Mouse (Mus musculus) lung, adult 2 months (tissue): ENCODE measurements around the gene Slc29a4. TPM values are rescaled to one million over a fixed set of nuclear protein-coding genes. Genes with fewer than 3 reads are reported as not detected.
A peak's percentile ranks its signal among the peaks of the same experiment; 100 is the strongest.

Experiments used
- DNase-seq: peaks from one replicate; pipeline ENCODE4 v3.0.0; 2022
- H3K4me1 ChIP-seq: fragments of 200-500 bp; 2 replicates; pipeline ENCODE4 v1.6.1; 2011; ENCODE audit warnings: low read length; ENCODE audit not compliant: control insufficient read depth, insufficient read depth
- H3K4me3 ChIP-seq: fragments of 200-500 bp; replicated peaks from 2 replicates; pipeline ENCODE3; 2011; ENCODE audit warnings: low read depth, mild to moderate bottlenecking, control low read depth, low read length; ENCODE audit errors: extremely low read depth
- CTCF ChIP-seq: fragments of 200-500 bp; IDR thresholded peaks from 2 replicates; pipeline ENCODE4 v1.5.1; 2011; ENCODE audit warnings: mild to moderate bottlenecking, low read length, control low read depth; ENCODE audit not compliant: insufficient read depth
- POLR2A ChIP-seq: fragments of 200-500 bp; IDR thresholded peaks from 2 replicates; pipeline ENCODE4 v1.6.1; 2011; ENCODE audit warnings: low read depth, mild to moderate bottlenecking, control low read depth, low read length, borderline replicate concordance; ENCODE audit errors: extremely low read depth
- WGBS: fragments of 180-500 bp; shearing (Covaris S2); methylation state at CpG from one replicate; pipeline ENCODE4 v1.1.7; 2018; 5-methylcytosine and 5-hydroxymethylcytosine counted together
- polyA plus RNA-seq: library from polyadenylated mRNA; depleted of rRNA; stranded (reverse); fragments of >200 nt; gene quantifications from 2 replicates; pipeline ENCODE4 v1.2.3, GENCODE M21; 2012

Gene Slc29a4
- polyA plus RNA-seq, 1 experiment: 2.7 TPM

DNA sequence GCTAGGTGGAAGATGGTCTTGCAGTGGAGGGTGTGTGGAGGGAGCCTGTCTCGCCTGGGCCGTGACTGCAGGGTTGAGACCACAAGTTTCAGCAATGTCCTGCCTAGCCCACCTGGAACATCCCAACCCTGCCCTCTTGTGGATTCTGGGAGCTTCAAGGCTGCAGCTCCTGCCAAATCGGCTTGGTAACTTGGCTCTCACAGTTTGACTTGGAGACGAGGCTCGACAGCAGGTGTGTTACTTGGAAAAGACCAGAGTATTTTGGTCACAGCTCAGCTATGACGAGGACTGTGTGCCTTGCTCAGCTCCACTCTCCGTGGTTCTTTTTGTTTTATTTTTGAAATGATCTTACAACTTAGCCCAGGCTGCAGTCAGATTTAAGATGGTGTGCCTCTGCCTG, 22.6 kb upstream of the Slc29a4 start:
- TF ChIP-seq POLR2A (no peak), CTCF (no peak)
- WGBS: 78% methylated on average over 7 of the region's 7 CpGs
- no peak for DNase-seq
- Histone ChIP-seq H3K4me3 (no peak overlapping the region), H3K4me1 (no peaks in the 10 kb centered on the region)

DNA sequence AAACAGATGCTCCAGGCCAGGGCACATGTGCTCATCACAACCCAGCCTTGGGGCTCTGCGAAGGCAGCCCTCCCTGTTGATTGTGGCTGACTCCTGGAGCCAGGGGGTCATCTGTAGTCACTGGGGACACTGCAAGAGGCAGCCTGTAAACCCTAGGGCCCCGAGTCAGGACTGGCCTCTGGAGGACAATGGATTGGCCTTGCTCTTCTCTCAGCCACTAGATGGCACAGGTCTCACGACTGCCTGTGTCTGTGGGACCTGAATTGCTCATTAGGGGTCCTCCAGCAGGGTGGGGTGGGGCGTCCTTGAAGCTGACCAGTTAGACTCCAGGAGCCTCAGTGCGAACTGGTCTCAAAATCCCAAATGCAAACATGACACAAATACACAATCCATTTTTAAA, 19.2 kb upstream of the Slc29a4 start:
- H3K4me1 ChIP-seq: no peaks in the 10 kb centered on the region
- WGBS: 15% methylated on average over 5 of the region's 5 CpGs
- no peak for DNase-seq
- TF ChIP-seq CTCF (0 out of 2 replicates have a peak, but pooled peaks have one; percentile 25), POLR2A (no peak)
- no peak overlapping the region for H3K4me3 ChIP-seq

DNA sequence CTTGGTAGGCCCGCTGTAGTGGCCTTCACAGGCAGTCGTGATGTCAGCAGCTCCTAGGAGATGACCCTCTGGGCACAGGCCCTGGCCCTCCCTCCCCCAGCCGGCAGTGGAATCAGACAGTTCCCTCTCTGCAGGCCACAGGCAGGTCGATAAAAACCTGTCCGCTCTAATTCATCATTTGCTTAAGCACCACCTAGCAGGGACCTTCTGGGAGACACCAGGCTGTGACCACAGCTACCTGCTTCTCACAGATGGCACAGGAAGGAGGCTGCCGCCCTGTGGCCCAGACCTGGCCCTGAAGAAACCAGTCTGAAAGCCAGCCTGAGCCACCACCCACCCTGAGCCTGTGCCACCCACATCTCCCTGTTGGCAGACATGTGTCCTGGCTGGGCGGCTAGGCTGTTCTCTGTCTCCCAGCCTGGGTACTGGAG, 14.2 kb upstream of the Slc29a4 start:
- DNase-seq: no peak
- WGBS: 52% methylated on average over 7 of the region's 7 CpGs
- no peak for TF ChIP-seq POLR2A
- no peak for TF ChIP-seq CTCF
- Histone ChIP-seq H3K4me3 (no peak overlapping the region), H3K4me1 (no peaks in the 10 kb centered on the region)

DNA sequence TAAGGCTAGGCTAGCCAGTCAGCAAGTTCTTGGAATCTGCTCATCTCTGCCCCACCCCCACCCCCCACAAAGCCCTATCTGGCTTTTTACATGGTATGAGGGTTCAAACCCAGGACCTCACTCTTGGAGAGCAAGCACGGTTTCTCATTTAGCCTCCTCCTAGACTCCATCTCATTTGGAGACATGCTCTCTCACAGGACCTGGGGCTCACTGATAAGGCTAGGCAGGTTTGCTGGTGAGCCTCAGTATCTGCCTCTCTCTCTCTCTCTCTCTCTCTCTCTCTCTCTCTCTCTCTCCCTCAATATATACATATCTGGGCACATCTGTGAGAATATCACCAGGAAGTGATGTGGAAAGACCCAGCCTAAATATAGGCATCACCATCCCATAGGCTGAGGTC, 13.2 kb upstream of the Slc29a4 start:
- no peak for TF ChIP-seq CTCF
- no peak for TF ChIP-seq POLR2A
- no peak overlapping the region for H3K4me3 ChIP-seq
- no peaks in the 10 kb centered on the region for H3K4me1 ChIP-seq
- DNase-seq: no peak
- 76% methylated on average over 1 of the region's 1 CpGs for WGBS

DNA sequence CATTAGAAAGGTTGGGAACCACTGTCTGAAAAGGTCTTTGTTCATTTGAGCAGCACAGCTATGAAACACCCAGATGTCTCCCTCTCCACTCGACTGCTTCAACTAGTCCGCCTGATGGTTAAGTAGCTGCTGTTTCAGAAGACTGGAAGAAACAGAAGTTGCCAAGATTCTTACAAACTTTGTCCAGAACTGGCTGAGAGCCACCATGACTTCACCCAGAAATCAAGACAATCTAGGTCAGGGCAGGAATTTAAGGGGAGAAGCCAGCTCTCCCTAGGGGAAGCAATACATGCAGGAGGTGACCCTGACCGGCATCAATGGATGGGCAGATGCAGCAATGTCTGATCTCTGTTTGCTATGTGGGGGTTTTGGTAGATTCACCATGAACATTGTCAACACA, 10.4 kb upstream of the Slc29a4 start:
- 67% methylated on average over 3 of the region's 3 CpGs for WGBS

DNA sequence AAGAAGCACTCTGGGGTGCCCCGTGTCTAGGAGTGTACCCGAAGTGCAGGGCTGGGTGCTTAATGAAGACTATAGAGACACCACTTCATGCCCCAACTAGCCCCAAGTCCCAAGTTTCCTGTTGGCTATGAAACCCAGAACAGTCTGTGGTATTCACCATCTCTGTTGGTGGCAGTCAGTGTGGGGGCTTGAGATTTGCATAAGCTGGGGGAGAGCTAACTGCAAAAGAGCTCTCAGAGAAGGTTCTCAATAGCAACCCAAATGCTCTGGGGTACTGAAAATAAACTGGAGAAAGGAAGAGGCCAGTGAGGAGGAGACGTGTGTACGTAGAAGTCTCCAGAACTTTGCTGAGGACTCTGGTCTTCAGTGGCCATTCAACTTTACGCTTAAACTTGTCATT, 9.8 kb upstream of the Slc29a4 start:
- 87% methylated on average over 5 of the region's 5 CpGs for WGBS

More for the DNA sequence above, 10.4 kb upstream of the Slc29a4 start:
- DNase-seq: no peak
- Histone ChIP-seq H3K4me3 (no peak overlapping the region), H3K4me1 (no peaks in the 10 kb centered on the region)
- TF ChIP-seq POLR2A (no peak), CTCF (no peak)

DNA sequence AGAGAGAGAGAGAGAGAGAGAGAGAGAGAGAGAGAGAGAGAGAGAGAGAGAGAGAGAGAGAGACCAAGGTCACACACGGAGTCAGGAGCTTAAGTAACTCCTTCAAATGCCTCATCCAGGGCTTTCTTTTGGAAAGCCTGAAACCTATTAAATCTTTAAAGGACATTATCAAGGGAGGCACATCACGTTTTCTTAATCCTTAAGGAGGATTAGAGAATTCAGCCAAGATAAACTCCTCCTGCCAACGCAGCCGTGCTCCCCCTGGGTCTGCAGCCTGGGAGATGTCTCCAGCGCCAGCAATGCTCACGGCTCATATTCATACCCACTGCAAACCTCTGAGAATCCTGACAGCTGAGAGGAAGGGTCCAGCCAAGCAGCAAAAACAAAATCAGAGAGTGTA, 3.4 kb upstream of the Slc29a4 start:
- DNase-seq: no peak
- H3K4me3 ChIP-seq: no peak overlapping the region
- 39% methylated on average over 6 of the region's 6 CpGs for WGBS
- no peak for TF ChIP-seq CTCF
- TF ChIP-seq POLR2A: no peak
- H3K4me1 ChIP-seq: no peaks in the 10 kb centered on the region

More for the DNA sequence above, 9.8 kb upstream of the Slc29a4 start:
- no peak for DNase-seq
- H3K4me1 ChIP-seq: no peaks in the 10 kb centered on the region
- H3K4me3 ChIP-seq: no peak overlapping the region
- no peak for TF ChIP-seq POLR2A
- no peak for TF ChIP-seq CTCF

DNA sequence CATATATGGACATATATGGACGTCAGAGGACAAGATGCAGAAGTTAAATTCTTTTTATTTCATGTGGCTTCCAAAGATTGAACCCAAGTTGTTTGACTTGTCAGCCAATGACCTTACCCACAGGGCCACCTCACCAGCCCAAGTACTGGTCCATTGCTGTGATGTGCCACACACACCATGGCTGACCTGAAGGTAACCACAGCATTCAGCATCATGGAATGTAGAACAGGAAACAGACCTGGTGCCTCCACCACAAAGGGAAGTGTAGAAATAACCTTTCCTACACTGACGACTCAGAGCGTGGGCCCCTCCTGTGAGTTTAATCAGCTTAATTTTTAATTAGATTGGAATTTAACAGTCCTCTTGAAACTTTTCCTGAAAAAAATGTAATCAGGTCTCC, 2.0 kb upstream of the Slc29a4 start:
- TF ChIP-seq POLR2A: no peak
- no peak for TF ChIP-seq CTCF

DNA sequence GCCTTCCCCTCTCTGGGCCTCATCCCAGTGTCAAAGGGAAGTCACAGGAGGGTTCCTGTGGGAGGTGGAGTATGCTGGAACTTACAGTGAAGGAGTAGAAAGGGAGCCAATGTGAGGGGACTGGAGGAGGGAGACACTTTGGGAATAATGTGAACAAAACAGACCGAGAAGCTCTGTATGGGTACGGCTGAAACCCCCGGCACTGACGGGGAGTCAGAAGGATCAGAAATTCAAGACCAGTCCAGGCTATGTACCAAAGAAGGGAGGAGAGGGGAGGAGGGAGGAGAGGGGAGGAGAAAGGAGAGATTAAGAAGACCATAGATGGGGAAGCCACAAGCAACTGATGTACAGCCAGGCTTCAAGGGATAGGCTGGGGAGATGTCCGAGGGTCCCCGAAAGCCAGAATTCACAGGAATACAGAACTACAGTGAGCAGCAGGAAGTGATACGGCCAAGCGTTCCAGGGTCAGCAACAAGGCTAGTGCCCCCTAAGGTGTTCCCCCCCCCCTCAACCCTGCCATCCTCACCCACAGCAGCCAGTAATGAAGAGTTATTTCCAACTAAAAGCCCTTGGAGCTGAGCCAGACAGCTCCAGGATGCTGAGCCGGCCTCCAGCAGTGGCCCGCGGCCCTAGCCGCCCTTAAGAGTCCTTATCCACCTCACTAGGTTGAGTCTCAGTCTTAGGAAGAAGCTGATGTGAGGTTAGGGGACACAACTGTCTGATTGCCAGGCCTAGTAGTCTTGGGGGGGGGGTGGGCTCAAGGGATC, 842 bp downstream of the Slc29a4 start:
- no peak for DNase-seq
- Histone ChIP-seq H3K4me3 (no peak overlapping the region), H3K4me1 (no peaks in the 10 kb centered on the region)
- TF ChIP-seq CTCF (no peak), POLR2A (no peak)
- WGBS: 60% methylated on average over 12 of the region's 12 CpGs

More for the DNA sequence above, 2.0 kb upstream of the Slc29a4 start:
- no peak for DNase-seq
- no peak overlapping the region for H3K4me3 ChIP-seq
- H3K4me1 ChIP-seq: no peaks in the 10 kb centered on the region
- 58% methylated on average over 3 of the region's 3 CpGs for WGBS
